Mouse (Mus musculus) lung, adult 2 months (tissue): ENCODE measurements around the gene Jazf1.

Source experiments
- CTCF ChIP-seq: fragments of 200-500 bp; IDR thresholded peaks from 2 replicates; pipeline ENCODE4 v1.5.1; 2011; ENCODE audit warnings: mild to moderate bottlenecking, low read length, control low read depth; ENCODE audit not compliant: insufficient read depth
- POLR2A ChIP-seq: fragments of 200-500 bp; IDR thresholded peaks from 2 replicates; pipeline ENCODE4 v1.6.1; 2011; ENCODE audit warnings: low read depth, mild to moderate bottlenecking, control low read depth, low read length, borderline replicate concordance; ENCODE audit errors: extremely low read depth

DNA sequence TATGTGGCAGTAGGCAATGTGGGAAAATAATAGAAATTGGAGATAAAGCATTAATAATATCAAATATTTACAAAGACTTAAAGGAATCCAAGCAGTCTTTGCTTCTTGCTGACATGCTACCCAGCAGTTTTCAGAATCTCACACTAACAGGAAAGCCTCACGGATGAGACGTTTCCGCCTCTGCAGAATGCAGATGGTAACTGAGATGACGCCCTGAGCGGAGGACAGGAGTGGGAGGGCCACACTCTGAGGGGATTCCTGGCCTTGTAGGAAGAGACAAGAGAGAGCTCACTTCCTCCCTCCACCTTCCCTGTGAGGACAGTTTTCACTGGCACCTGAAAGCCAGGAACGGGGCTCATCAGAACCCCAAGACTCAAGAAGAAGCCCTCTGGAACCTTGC, 88.9 kb downstream of the Jazf1 start:
- TF ChIP-seq CTCF: no peak
- TF ChIP-seq POLR2A: no peak
